Mouse (Mus musculus) urinary bladder, postnatal 14 days (tissue): ENCODE results near the gene Rabif.
"Not testable (repeated sequence)": the region's sequence is repeated elsewhere in the genome, so short reads cannot be mapped to it uniquely, and the experiment has no call there.

ENCODE experiments used
- DNase-seq: peaks from one replicate; pipeline ENCODE4 v3.0.0; 2021; ENCODE audit warnings: low spot score

The Rabif gene

DNA sequence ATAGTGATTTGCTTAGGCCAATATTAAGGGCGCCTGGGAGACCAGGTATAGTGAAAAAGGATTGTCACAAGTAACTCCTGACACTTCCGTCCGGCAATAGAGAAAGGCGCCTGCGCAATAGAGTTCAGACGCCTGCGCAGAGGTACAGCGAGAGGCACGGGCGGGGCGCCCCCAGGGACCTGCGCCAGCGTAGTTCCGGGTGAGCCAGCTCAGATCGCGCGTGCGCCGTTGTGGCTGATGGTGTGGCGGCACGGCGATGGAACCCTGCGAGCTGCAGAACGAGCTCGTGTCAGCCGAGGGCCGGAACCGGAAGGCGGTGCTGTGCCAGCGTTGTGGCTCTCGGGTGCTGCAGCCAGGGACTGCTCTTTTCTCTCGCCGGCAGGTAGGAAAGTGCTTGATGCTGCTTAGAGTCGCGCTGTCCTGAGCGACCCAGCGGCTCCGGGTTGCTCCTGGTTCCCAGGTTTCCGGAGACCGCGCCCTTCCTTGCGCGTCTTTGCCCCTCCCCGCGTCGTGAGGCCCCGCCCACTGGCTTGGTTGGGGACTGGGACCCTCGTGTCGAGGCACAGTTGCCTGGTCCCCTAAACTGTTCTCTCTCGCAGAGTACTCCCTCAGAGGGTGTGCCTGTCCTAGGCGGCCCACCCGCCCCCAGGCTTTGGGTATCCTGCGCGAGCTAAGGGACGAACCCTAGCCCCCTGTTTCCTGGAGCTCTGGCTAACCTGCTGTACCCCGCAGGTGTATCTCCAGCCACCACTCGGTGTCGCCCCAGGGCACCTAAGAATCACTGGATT is at the start of gene Rabif:
Rabif (plus strand) TSS at position 221 of the 788 bp plus-strand sequence.
- peak; percentile 99 for DNase-seq

GRCm38 (mm10) chr1:134445418-134445817 is 49.0 kb upstream of the Rabif start:
- no peak for DNase-seq

- not testable (repeated sequence) for DNase-seq
These were observed 45.9 kb upstream of the Rabif start for GRCm38 (mm10) chr1:134448537-134448936.

DNA sequence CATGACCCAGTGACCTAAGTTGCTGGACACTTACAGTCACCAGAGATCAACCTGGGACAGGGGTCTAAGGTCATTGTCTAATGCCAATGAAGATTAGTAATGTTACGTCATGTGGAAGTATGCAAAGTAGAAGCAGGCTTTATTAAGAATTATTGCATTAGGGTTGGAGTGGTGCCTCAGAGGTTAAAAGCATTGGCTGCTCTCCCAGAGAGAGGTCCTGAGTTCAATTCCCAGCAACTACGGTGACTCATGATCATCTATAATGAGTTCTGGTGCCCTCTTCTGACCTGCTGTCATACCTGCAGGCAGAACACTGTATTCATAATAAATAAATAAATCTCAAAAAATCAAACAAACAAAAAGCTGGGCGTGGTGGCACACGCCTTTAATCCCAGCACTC is 44.2 kb upstream of the Rabif start:
- DNase-seq: no peak

DNA sequence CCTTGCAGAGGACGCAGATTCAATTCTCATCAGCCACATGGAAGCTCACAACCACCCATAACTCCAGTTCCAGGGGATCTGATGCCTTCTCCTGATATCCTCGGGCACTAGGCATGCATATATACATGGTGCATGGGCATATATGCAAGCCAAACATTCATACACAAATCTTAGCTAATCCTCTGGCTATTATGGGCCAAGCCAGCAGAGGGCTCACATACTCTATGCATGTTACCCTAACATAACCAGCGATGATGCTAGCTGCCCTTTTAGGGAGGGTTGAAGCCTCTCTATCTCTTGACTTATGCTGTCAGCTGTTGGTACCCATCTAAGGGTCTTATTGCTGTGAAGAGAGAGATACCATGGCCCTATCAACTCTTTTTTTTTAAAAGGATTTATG is 43.5 kb upstream of the Rabif start:
- DNase-seq: peak; percentile 45

DNA sequence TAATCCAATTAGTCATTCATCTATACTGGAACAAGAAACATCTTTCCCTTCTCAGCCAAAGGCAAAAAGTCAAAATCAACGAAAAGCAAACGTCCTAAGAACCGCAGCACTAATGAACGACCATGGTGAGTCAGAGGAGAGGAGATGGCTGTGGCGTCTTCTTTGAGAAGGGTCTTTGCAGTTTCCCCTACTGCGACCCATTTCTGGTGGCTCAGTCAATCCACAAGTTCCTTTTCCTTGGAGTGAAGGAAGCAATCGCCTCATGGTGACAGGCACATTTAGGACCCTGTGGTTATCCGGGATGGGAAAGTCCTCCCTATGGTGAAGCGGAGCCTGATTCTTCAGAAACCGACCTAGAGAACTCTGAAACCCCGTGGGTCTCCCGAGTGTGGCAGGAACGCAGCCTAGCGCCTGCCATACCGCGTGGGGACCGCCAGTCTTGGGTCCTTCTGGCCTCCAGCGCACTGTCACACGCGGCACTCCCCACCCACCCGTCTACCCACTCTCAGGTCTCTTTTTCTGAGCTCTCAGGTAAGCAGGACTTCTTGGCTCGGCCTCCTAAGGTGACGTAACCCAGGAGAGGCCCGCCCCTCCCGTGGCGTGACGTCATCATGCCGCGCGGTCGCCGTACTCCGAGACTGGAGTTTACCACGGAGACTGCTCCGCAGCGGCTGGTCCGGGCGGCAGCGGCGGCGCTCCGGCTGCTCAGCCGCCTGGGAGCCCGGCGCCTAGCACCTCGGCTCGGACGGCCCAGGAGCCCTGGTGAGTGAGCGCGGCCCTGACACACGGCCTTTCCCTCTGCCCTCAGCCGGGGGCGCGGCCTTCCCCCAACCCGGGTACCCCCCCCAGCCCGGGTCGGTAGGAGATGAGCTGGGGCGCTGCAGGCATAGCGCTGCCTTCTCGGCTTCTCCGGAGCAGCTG is 39.3 kb upstream of the Rabif start, which contains the start of gene Klhl12:
Klhl12 (plus strand) TSS at position 628 of the 921 bp plus-strand sequence.
- DNase-seq: peak; percentile 95

DNA sequence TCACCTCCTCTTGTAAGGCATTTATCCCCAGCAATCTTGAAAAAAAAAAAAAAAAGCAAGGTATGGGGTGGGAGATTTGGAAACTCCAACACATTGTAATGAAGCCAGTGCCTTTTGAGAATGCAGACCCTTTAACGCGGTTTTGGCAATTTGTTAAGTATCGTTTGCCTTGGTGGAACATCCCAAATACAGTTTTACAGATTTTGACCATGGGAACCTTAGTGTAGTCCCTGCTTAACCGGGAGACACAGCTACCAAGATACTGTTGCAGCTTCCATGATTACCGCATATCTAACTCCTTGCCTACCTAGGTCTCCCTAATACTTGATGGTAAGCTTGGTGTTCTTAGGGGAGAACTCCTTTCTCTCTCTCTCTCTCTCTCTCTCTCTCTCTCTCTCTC is 38.4 kb upstream of the Rabif start:
- no peak for DNase-seq

- DNase-seq: no peak
These were observed 36.2 kb upstream of the Rabif start for GRCm38 (mm10) chr1:134458139-134458727.

GRCm38 (mm10) chr1:134460294-134461284 is 33.9 kb upstream of the Rabif start:
- DNase-seq: no peak

DNA sequence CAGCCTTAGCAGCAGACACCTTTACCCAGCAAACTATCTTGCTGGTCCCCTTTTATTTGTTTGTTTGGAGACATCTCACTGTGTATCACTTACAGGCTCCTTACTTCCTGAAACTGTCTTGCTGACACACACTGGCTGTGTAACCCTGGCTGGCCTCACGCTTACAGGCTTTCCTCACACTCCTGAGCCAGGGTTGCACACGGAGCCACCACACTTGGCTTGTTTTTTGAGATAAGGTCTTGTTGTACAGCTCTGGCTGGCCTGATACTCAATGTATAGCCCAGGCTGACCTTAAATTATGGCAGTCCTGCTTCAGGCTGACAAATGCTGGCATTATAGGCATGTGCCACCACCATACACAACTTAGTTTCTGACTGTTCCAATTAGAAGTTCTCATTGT is 9.8 kb upstream of the Rabif start:
- no peak for DNase-seq

GRCm38 (mm10) chr1:134490903-134491801 is 3.3 kb upstream of the Rabif start:
- no peak for DNase-seq

DNA sequence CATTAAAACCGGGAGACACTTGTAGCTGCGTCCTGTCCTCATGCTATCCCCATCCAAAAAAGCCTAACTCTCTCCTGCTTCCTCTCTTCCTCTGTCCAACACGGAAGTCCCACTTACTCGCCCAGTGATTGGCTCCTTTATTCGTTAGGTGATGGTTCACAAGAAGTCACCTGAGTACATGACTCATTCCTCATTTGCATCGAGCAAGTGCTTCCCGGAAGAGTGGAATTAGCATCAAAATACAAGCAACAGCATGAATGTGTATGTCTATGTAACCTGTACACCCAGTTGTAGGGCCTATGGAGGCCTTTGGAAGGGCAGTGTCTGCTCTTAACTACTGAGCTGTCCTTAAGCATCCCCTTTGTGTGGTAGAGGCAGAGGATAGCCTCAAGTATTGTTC is 2.2 kb upstream of the Rabif start:
- no peak for DNase-seq

GRCm38 (mm10) chr1:134493496-134493895 is 952 bp upstream of the Rabif start:
- DNase-seq: no peak

GRCm38 (mm10) chr1:134493956-134494355 is 492 bp upstream of the Rabif start:
- no peak for DNase-seq

DNA sequence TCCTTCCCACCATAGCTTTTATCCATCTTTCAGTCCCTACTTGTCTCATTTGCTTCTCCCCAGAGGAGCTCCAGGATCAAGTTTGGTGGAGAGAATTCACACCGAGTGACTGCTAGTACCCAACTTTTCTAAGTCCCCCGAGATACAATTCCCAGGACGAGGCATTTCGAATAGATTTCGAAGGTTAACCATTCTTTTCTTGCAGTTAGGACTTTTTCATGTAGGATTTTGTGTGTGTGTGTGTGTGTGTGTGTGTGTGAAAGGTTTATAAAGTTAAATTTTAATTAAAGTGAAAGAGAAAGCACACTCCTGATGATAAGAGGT is 730 bp downstream of the Rabif start:
- DNase-seq: no peak

DNA sequence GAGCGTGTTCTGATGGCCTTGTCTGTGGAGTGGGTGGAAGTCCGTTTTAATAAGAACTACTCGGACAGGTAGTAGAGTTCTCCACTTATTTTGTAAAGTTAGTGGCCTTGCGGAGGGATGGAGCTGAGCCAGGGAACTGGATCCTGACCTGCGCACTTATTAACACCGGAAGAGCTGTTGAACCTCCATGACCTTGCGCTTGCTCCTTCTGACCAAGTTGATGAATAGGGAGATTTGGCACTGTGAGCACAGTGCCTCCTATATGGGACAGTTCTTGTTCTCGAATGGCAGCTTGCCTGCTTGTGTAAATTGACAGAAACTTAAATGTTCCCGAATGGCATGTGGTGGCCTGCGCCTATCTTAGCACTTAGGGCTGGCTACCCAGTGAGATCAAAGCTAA is 1.5 kb downstream of the Rabif start:
- DNase-seq: no peak

- no peak for DNase-seq
These were observed 6.5 kb downstream of the Rabif start for GRCm38 (mm10) chr1:134500916-134501315.

DNA sequence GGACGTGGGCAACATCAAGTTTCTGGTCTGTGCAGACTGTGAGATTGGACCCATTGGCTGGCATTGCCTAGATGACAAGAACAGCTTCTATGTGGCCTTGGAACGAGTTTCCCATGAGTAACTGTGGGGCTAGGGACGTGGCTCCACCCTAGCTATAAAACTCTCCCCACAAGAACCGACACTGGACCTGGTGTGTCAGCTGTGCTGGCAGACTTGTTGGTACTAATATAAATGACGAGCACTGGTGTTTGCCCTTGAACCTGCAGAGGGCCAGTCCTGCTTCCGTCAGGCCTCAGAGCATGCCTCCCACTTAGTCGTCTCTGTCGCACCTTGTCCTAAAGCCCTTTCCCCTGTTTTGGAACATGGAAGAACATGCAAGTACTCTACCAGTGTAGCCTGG is 11.8 kb downstream of the Rabif start:
- DNase-seq: no peak

DNA sequence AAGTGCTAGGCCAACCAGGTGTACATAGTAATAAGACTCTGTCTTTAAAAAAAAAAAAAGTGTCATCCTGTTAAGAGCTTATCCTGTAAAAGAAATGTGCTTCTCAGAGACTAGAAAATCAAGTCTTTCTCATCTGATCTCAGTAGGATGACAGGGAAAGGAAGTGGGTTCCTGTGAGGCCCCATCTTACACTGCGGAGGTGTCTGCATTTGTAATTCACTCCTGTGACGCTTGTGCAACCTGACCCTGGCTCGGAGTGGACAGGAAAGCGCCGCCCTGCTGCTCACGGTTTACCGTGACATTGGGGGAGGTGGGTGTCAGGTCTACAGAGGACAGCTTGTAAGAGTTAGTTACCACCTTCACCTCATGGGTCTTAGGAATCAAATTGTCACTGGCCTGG is 15.6 kb downstream of the Rabif start:
- no peak for DNase-seq

GRCm38 (mm10) chr1:134512183-134512582 is 17.7 kb downstream of the Rabif start:
- no peak for DNase-seq
